Mouse (Mus musculus) liver, postnatal 0 days (tissue): ENCODE results near the gene Atp1a2.

ENCODE experiments used
- CTCF ChIP-seq: sonication (generic); IDR thresholded peaks from 2 replicates; pipeline ENCODE4 v1.5.1; 2016; ENCODE audit warnings: antibody characterized with exemption, low read depth
- EP300 ChIP-seq: IDR thresholded peaks from 2 replicates; pipeline ENCODE4 v1.6.1; 2016; ENCODE audit warnings: antibody characterized with exemption, low read depth, mild to moderate bottlenecking

DNA sequence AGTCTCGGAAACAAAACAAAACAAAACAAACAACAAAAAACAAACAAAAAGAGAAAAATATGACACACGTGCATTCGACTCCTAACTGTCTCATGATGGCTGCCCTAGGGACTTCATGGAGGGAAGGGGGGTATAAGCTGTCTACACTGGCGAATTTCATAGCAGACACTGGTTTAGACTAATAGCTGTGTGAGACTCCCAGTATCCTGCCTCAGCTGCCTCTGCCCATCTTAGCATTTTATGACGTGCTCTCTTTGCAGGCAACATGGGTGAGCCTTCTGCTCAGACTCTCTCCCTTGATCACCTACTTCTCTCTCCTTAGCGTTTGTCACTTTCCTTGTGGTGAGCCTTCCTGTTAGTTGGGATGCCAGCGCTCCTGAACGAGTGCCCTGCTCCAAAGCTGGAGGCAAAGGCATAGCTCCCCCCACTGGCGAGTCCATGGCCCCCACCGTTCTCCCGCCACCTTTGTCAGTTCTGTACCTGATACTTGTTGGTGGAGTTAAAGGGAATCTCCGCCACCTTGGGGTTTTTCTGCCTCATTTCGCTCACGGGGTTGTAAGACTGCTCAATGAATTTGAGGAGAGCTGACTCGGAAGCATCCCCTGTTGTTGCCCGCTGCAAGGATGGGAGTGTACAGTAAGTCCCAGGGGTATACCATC, 54.2 kb downstream of the Atp1a2 start:
- no peak for TF ChIP-seq EP300
- peak; percentile 39; the same call in 1 of the 2 replicates for TF ChIP-seq CTCF
